Mouse (Mus musculus) 416B (cell line): ENCODE data around the gene Rassf7.
A peak's percentile ranks its signal among the peaks of the same experiment; 100 is the strongest.

Source experiments
- DNase-seq: peaks from one replicate; pipeline ENCODE4 v3.0.0; 2011; ENCODE audit warnings: low read depth

Rassf7 gene

GRCm38 (mm10) chr7:141196619-141197282 lies 18.9 kb upstream of the Rassf7 start:
- DNase-seq: no peak

DNA sequence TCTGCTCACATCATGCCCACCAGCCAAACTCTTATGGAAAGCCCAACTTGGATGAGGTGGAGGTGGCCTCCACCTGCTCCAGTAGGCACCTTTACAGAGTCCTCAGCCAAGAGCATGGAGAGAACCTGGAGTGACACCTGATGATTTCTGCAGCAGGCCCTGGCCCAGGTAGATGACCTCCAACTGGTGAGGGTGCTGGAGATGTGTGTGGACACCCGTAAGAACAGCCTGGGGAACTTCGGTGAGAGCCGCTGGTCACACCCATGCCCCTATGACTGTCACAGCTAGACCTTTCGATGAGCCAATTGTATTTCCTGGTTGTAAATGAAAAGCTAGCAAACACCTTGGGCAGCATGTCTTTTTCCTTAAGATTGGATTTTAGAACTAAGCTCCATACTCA lies 17.5 kb upstream of the Rassf7 start:
- DNase-seq: no peak

- DNase-seq: no peak
Measured at GRCm38 (mm10) chr7:141204546-141204945, 11.1 kb upstream of the Rassf7 start.

- DNase-seq: no peak
Measured at GRCm38 (mm10) chr7:141205504-141205903, 10.2 kb upstream of the Rassf7 start.

- no peak for DNase-seq
Measured at GRCm38 (mm10) chr7:141206182-141206937, 9.3 kb upstream of the Rassf7 start.

DNA sequence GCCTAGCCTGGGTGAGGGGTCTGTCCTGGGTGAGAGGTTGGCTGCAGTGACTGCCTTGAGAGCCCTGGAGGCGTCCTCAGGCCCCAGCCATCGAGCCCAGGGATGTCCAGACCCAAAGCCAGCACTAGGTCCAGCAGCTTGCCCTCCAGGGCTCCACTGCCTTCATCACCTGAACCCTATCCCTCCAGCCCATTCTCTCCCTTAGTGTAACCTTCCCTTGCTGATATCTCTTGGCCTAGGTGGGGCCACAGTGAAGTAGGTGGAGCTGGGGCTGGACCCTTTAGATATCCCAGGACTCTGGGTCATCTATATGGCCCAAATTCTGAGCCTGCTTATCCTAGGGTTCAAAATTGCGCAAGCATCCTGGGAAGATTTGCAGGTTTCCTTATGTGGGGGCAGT lies 6.1 kb upstream of the Rassf7 start:
- no peak for DNase-seq

GRCm38 (mm10) chr7:141210137-141210536 lies 5.5 kb upstream of the Rassf7 start:
- no peak for DNase-seq

DNA sequence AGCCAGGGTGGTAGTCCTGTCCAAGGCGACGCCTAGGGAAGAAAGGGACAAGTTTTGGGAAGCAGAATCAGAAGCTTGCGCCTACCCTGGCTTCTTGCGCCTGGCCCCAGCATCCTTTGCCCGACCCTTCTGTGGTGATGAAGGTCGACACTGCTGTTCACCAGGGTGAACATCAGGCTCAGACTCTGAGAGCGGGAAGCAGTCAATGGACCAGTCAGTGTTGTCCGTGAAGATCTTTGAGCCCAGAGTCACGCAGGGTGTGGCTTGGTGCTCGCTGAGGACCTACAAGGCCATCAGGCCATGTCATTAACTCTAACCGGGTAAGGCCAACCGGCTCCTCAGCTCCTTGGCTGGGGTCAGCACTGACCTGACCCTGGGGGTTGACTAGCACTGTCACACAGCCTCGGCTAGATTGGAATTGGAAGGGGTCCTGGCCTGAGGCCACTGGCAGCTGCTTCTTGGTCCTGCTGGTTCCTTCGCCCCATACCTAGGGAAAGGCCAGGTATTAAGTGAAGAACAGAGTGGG lies 5.0 kb upstream of the Rassf7 start:
- DNase-seq: no peak

DNA sequence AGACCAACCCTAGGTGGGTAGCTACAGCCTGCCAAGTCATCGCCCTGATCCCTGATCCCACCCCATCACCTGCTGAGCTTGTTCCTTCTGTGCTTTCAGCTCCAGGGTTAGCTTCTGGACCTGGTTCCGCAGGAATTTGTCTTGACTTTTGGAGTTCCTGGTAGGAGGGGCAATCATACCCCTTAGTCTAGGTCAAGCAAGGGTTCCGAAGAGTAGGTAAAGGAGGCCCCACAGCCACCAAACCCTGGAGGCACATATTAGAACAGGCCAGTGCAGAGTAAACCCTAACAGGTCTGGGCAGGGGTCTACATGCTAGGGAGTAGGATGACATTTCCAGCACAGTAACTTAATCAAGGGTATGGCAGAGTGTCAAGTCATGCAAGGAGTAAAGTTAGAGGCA lies 2.5 kb upstream of the Rassf7 start:
- DNase-seq: no peak

DNA sequence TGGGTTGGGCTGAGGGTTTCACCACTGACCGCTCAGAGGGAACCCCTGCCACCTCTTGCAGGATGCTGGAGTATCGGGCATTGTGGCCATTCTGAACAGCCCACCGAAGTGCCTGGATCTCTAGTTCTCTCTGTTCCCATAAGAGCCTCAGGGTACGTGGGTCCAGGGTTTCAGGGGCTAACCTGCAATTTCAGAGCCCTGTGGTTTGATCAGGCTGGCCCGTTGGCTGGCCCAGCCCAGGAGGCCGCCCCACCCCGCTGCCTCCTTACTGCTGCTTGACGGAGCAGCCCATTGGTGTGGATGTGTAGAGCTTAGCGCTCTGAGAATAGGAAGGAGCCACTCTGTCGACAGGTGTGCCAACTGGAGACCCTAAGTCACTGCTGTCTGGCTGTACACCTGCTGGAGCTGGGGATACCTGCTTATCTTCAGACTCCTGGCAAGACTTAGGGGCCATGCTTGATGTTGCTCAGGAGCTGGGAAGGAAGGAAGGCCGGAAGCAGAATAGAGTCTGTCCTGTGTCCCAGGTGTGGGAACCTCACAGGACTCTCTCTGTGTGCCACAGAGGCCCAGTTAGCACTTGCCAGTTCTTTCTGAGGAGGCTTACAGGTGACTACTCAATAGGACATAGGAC lies 1.9 kb upstream of the Rassf7 start, which contains the start of gene Lmntd2:
Gene Lmntd2 (minus strand): TSS at position 476 of the 631 bp plus-strand sequence.
- no peak for DNase-seq

- DNase-seq: no peak
Measured at GRCm38 (mm10) chr7:141214310-141214709, 1.4 kb upstream of the Rassf7 start.

DNA sequence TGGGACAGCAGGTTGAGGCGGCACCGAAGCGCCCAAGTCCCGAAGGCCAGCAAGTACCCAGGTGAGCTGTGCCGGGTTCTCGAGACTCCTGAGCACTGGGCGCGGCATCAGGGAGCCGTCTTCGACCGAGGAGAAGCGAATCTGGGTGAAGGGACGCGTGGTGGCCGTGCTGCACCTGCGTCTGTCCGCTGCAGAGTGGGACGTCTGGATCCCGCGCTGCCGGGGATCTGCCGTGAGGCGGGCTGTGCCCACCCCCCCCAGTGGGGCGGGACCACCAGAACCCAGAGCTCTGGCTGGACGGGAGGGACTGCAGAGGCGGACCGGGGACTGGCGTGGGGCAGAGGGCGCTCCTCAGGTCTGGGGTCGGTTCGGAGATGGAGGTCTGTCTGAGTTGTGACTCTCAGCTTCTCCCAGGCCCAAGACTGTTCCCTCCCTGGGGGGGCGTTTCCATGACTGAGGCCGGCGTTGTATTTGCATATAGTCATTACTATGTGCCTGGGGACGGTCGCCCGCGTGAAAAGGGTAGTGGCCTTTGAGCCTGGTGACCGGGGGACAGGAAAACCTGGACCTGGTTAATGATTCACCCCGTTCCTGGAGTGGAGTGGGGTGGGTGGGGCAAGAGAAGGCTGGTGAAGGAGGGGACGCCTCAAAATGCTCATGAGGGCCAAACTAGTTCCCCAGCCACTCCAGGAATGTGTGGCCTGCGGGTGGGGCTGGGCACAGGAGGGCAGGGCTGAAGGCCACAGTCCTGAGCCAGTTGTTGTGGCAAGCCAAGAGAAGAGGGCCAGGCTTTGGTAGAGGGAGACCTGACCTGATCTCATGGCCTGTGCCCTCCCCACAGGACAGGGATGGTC lies 447 bp downstream of the Rassf7 start:
- DNase-seq: peak; percentile 90

- DNase-seq: no peak
Measured at GRCm38 (mm10) chr7:141216894-141217293, 1.2 kb downstream of the Rassf7 start.

- DNase-seq: no peak
Measured at GRCm38 (mm10) chr7:141217343-141218013, 1.8 kb downstream of the Rassf7 start.

DNA sequence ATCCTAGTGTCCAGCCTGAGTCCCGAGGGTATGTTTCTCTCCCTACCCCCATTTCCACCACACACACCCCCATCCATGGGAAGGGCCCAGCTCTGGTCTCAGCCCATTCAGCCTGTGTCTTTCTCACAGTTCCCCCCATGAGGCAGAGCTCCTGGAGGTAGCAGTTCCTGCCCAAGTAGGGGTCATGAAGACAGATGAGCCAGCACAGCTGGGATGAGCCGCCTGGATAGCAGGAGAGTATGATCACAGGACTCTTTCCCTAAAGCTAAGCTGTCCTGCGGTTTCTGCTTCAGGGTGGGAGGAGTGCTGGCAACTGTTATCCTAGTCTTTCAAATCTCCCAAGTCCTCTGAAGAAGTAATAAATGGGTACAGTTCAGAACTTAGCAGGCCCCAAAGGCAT lies 2.5 kb downstream of the Rassf7 start:
- no peak for DNase-seq

- no peak for DNase-seq
Measured at GRCm38 (mm10) chr7:141218557-141219133, 3.0 kb downstream of the Rassf7 start.

- DNase-seq: no peak
Measured at GRCm38 (mm10) chr7:141219558-141220099, 4.0 kb downstream of the Rassf7 start.

DNA sequence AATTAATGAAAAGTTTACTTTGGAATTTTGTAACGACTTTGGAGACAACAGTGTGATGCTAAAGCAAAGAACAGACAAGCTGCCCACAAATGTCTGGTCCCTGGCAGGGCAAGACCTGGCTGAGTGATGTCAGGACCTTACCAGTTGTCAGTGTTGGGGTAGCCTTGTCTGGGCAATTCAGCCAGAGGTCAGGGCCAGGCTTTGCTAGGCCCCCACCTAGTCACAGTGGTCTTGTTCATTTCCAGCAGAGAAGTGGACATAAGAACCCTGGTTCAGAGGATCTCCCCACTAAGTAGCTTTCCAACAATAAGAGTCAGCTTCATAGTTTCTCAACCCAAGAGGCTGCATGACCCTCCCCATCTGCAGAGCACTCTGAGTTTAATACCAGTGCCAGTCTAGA lies 4.7 kb downstream of the Rassf7 start:
- no peak for DNase-seq

- DNase-seq: peak; percentile 99
Measured at GRCm38 (mm10) chr7:141221249-141222125, 5.8 kb downstream of the Rassf7 start.

GRCm38 (mm10) chr7:141222126-141222467 lies 6.4 kb downstream of the Rassf7 start:
- DNase-seq: no peak
